Mouse (Mus musculus): ENCODE data around the gene Ror2.
A peak's percentile ranks its signal among the peaks of the same experiment; 100 is the strongest.

Ror2 gene

DNA sequence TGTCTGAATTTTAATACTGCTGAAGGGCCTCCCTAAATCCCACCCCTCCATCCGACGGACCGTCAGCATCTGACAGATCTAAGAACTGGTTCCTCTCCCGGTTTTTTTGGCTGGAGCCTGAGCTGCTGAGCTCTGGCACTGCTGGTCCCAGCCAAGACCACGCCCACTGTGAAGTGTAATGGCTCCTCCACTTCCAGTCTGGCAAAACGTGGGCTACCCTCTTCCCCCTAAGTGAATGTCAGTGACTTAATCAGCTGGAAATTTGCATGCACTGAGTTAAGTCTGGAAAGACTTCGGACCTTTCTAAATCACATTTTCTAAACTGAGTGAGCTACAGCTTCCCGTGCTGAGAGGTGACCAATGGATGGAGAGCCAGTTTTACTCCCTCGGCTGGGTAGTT lies 52.5 kb downstream of the Ror2 start:
- DNase-seq, result peak; percentile 60 to 78

DNA sequence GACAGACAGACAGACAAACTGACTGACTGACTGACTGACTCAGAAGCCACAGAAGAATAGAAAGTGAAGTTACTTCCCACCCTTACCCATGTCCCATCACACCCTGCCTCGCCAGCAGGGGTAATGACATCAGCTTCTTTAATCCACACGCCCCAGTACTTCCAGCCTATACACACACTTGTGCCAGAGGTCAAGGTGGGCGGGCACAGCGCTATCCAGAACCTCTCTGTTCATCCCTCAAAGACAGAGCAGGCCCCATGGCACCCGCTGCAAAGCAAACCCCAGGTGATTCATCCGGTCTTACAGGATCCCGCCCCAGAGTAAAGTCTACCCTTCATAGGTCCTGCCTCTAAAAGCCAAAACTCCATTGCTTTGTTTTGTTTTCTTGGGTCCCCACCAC lies 53.5 kb downstream of the Ror2 start:
- no peak for DNase-seq

DNA sequence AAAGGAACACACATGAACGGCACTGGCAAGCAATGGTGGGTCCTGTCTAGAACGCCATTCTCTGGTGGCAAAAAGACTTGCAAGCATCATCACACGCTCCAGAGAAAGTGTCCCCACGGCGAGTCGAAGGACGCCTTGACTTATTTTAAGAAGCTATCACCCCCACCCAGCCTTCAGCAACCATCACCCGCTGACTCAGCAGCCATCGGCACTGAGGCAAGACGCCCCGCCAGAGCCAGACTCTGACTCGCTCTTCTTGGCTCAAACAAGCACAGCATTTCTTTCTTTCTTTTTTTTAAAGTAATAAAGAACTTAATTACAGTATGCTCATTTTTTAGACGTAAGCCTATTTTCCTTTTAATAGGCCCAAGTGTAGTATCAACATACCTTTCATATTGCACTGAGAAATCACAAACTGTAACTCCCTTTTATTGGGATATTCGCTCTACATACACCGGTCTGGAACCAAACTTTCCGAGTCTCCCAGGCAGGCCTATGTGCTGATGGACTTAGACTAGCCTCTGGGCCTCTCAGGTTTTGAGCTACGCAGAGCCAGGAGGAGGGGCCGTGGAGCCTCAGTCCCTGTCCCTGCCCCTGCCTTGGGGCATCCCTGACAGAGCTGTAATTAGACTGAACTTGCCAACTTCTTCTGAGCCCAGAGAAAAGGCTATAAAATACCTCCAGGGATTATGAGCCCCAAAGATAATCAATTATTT lies 55.3 kb downstream of the Ror2 start:
- peak in 1 of 2 experiments; percentile 73 for DNase-seq

DNA sequence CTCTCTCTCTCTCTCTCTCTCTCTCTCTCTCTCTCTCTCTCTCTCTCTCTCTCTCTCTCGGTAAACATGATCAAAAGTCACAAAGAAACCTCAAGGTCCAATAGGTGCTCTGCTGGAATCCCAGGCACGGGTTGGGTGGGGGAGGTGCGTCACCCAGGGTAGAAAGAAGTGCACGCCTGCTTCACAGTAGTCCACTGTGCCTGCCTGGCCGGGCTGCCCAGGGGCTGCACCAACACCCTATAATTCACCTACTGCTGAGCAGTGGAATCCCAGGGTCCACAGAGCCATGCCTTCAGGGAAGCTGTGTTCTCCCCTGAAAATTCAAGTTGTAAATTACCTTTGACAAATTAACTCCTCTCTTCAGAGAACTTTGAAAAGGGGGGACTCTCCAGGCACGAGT lies 58.9 kb downstream of the Ror2 start:
- DNase-seq, result no peak

DNA sequence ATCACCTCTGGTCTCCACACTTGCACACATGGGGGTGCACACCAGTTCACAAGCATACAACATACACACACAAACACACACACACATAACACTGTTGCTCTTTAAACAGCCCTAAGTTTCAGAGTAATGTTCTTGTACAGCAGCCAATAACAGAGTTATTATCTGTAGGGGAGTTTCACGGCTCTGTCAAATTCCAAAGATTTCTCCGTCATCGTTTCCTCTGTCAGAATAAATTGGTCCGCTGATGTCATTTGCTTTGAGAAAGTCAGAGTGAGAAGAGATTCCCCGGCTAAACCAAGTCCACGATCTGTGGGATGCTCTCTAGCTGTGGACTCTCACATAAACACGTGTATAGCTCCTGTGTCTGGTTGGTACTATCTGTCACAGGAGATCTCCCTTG lies 59.5 kb downstream of the Ror2 start:
- no peak for DNase-seq

DNA sequence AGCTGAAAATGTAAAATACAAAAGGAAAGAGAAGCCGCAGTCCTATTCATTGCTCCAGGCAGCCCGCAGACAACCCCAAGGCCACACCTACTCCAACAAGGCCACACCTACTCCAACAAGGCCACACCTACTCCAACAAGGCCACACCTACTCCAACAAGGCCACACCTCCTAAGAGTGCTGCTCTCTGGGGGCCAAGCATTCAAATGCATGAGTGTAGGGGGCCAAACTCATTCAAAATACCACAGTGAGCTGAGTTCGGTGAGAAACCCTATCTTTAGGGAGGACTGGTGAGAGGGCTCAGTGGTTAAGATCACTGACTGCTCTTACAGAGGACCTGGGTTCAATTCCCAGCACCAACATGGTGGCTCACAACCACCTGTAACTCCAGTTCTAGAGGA lies 60.0 kb downstream of the Ror2 start:
- no peak for DNase-seq

DNA sequence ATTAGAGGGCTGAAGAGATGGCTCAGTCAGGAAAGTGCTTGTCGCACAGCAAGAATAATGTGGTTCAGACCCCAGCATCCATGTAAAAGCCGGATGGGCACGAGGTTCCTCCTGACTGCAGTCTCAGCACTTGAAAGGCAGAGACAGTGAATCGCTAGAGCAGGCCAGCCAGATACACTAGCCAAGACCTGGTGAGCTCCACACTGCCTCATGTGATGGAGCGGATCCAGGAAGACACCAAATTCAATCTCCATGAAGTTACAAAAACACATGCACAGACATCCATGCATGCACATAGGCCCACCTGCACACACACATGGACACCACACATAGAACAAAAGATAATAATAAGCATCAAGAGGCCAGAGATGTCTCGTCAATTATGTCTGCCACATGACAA lies 64.7 kb downstream of the Ror2 start:
- no peak for DNase-seq

DNA sequence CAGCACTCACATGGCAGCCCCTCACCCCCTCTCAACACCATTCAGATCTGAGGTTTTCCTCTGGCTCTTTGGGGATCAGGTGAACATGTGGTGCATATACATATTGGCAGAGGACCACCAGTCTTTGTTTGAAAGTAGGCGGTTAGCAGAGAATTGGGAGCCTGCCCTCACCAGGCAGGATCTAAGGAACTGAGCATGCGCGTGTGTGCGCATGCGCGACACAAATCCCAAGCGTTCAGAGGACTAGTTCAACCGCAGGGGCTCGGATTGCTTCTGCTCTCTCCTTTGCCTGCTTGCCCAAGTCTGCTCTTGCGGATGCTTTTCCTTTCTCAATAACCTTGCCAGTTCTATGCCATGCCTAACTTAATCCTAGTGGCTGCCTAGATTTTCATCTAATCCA lies 66.0 kb downstream of the Ror2 start:
- DNase-seq, result no peak

DNA sequence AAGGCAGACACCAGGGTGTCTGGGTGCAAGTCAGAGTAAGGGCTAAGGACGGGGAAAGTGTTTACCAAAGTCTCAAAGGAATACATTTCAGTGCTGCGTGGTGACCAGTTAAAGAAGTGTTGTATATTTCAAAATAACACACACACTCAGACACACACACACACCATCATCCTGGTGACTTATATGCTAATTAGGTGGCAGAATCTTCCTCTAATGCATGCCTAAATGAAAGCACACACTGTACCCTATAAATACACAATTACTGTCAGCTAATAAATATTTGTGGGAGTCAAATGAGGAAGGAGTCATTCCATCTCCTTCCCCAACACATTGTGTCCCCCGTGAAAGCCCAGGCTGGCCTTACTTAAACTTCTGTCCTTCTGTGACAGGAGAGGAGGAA lies 66.5 kb downstream of the Ror2 start:
- DNase-seq, result no peak

DNA sequence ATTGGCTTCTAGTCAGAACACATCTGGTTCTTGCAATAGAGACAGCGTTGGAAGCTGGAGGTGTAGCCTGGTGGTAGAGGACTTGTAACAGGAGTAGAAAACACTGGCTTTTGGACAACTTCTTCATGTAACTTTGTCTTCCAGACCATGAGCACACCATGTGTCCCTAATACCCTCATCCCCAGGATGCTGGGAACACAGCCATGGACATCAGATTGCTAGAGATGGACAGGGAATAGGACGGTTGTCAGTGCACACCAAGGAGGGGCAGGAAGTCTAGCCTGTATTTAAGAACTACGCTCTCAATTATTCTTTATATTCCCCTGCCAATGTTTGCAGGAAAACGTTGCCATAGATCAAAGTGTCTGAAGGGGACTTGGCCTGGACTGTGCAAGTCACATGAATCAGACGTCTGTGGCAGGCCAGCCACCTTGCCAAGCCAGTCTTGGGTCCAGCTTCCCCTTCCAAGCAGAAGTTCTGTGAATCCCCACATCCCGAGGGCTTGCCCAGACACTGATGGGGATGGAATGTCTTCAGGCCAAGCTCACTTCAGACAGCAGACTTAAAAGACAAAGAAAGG lies 68.4 kb downstream of the Ror2 start:
- peak; percentile 41 to 77 for DNase-seq

DNA sequence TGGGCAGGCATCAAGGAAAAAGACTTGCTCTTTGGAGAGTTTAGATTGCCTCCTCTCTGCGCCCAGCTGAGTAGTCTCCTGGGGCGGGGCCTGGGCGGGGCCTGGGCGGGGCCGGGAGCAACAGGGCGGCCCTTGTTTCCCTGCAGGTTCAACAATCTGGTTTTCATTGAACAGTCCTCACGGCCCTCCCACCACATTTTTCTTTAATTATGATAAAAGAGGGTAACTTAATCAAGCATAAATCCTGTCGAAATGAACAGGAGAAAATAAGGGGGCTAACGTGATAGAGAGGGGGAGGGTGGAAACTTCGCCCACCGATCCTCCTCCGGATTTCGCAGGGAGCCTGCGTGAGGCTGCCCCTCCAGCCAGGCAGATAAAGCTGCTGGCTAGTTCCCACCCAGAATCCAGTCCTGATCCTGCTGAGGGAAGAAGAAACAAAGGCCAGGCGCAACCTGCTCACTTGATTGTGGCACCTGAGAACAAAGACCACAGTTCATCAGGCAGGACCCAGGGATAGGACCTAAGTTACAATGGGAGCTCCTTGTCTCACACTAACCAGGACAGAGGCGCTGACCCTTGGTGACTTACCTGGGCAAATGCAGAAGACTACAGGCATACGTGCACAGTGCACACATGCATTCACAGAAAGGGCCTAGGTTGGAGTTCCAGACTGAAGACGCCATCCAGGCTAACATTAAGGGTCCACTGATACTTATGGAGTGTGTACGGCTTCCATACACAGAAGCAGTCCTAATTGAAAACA lies 73.8 kb downstream of the Ror2 start:
- no peak for DNase-seq

DNA sequence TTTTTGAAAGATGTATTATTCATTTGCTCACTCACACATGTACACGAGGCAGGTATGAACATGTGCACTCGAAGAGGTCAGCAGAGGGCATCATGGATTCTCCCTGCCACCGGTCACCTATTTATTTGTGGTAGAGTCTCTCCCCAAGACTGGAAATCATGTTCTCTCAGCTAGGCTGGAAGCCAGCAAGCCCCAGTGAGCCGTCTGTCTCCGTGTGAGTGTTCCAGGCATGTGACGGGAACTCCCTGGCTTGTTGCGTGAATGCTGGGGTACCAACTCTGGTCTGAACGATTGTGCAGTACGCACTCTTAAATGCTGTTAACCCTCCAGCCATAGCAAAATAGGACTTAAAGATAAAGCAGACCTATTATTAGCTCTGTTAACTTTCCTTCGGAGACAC lies 77.4 kb downstream of the Ror2 start:
- no peak for DNase-seq

DNA sequence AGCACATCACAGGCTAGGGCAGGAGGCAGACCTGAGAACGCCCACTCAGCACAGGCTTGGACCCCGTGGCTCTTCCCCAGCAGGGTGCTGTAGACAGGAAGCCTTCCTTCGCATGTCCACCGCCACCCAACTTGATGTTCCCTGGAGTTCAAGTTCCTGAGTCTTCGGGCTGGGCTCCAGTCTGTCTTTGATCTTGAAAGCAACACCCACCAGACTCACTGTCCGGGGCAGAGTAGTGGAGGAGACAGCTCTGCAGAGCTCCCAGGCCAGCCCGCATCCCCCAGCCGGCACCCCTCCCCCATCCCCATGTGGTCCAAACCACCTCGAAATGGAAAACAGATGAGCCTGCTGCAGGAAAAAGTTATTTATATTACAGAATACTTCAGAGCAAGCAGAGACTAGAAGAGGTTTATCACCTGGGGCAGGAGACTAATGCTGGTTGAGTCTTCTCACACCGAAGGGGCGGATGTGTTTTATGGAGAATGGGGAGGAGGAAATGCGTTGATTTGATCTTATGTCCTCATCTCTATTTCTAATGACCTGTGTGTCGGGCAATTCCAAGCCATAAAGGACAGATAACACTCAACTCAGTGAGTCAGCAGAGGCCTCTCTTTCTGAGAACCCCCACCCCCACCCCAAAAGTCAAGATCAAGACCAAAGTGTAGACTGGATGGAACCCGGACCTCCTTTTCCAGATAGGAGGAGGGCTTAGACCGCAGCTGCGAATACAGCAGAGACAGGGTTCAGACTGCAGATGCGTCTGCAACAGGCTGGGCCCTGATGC lies 80.6 kb downstream of the Ror2 start:
- DNase-seq, result peak; percentile 43 to 64

DNA sequence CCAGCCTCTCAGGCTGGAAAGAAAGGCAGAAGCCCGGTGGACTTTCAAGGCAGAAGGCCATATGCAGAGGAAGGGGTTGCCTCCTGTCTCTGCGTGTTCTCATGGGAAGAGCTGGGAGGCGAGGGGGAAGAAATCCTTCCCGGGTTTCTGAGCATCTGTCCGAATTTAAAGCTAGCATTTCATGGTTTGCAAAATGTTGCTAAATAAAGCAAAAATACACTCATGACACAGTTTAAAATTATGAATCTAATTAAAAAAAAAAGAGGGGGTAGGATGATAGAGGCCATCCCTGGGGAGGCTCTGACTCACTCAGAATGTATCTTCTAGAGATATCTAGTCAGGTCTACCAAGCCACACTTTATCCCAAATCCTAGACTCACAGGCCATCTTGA lies 83.5 kb downstream of the Ror2 start:
- no peak for DNase-seq

DNA sequence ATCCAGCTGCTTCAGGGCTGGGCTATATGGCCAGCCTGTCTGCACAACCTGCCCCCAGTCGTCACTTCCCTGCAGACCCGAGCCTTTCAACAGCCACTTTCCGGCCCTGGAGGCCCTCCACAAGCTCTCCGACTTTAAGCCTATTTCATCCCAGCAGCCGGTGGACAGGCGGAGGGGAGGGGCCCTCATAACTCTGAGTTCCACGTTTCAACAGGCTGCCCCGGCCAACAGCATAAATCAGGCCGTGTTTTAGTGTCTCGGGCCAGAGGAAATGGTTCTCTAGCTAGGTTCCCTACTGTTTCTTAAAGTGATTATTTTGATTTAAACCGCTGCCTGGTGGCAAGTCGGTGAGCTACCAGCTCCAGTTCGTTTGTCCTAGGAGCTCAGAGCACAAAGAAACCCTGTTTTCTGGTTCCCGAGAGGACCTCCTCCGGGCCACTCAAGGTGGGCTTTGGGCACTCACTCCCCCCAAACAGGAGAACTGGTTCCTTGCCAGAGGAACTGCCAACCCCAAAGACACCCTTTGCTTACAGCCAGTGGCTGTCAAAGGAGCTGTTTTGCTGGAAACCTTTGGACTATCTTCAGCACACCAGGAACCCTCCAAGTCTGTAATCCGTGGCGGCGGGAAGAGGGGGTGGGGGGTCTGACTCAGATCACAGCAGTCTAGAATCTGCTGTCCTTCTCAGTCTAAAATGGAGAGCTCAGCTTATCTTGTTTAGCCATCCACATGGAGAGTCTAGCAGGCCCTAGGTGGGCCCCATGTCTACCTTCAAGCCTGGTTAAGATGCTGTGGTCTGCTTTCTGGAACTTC lies 84.1 kb downstream of the Ror2 start:
- DNase-seq, result peak; percentile 62 to 79

DNA sequence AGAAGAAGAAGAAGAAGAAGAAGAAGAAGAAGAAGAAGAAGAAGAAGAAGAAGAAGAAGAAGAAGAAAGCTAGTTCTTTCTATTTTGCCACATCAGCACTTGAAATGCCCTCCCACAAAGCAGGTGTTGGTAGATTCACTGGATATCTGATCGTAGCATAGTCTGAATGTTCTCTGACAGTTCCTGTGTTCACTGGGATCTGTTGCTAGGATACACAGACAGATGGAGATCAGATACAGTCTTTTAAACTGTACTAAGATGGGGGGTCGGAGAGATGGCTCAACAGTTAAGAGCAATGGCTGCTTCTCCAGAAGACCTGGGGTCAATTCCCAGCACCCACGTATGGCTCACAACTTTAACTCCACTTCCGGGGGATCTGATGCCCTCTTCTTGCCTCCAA lies 85.8 kb downstream of the Ror2 start:
- no peak for DNase-seq

DNA sequence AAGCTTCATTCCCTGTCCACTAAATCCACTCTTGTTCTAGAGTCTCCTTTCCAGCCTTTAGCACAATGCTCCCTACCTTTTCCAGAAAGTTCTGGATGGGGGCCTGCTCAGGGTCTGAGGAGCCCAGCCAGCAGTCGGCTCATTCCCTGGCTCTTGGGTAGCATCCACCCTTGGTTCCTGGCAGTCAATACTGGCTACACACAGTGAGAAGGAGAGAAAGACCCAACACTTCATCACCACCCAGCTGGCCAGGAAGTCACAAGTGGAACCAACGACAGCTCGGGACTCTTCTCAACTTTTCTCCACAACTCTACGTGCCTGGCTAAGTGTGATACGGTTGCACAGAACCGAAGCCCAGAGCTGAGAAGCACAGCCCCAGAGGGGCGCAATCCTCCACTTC lies 86.7 kb downstream of the Ror2 start:
- DNase-seq, result peak in 1 of 2 experiments; percentile 52

DNA sequence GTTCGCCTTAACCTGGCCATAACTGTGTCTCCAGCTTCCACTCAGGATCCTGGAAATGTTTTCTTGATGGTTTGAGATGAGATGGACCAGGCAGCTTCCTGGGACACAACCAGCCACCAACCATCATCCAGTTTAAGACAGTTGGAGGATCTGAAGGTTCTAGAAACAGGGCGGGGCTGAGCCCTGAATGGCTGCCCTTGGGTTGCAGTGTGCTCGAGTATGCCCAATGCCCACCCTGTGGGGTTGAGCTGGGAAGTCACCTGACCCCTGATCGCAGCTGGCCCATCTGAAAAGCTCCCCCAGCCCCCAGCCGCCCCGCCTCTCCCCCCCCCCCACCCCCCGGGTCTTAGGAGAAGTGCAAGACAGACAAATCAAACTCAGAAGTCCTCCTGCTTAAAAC lies 89.2 kb downstream of the Ror2 start:
- DNase-seq, result no peak

DNA sequence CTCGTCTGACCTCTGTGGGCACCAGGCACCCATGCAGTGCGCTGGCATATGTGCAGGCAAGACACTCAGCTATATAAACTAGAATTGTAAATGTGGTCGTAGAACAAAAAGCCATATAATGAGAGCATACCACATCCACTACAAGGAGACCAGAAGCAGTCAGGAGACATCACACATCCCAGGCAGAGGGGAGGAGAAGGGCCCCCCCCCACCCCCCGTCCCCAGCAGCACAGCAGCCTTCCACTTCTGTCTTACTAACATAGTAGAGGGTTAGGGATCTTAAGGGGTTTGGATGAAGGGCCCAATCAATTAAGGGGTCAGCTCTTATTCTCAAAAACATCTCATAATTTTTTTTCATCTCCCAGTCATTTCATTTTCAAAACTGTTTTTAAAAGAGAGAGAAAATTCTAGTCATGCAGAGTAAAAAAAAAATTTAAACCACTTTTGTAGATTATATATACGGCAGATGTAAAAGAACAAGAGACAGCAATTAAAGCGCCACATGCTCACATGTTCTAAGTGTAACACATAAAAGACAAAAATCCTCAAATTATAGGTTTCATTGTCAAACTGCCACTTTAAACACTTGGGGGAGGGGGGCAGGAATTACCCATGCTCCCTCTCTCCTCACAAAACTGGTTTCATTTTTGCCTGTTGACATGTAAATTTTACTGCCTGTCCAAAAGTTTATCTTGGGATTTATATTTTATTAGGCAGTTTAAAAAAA lies 89.8 kb downstream of the Ror2 start:
- DNase-seq, result no peak

DNA sequence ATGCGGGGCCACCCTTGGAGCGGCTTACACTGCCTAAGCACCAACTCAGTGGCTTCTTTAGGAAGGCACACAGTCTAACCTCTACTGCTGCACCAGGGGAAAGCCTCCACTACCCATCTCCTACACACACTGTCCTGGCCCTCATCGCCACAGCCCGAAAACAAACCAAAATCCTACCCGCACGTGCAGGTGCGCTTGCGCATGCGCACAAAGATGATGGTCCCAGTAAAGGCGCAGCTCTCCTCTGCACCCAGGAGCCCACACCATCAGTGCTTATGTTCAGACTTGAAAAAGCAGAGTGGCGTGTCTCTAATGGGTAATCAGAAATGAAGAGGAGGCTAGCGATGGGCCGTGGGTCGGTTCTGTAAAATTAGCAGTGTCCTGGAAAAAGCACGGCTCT lies 91.6 kb downstream of the Ror2 start:
- no peak for DNase-seq

DNA sequence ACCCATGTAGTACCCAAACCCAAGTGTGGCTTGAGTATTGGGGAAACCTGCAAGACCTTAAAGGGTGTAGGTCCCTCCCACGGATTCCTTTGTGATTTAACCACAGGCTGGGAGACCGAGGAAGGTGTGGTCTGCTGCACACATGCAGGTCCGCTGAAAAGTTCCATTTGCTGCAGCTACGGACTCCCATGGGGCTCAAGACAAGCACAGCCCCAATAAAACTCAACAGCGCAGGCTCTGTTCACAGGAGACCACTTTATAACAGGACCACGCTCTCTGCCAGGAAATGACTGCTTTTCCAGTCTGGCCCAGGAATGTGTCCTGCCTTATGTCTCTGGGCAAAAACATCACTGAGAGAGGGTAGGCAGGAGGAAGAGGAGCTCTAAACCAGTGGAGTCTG lies 92.2 kb downstream of the Ror2 start:
- DNase-seq, result no peak

DNA sequence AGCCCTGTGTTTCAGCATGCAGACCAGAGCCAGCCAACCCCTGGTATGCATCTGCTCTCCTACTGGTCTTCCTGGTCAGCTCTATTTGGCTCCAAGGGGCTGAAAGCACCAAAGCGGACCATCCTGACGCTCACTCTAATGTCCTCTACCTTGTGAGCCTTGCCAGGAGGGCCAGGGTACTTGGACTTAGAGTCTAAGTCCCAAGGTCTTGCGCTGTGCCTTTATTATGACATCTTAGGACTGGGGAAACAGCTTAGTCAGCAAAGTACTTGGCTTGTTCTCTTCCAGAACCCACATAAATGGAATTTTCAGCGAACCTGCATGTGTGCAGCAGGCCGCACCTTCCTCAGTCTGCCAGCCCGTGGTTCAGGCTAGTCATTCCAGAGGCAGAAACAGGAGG lies 93.6 kb downstream of the Ror2 start:
- DNase-seq, result no peak

All from lung, postnatal 4 days (tissue).